Mouse (Mus musculus): Measurements from ENCODE around the gene Kyat1. TPM values are rescaled to one million over a fixed set of nuclear protein-coding genes. Genes with fewer than 3 reads are reported as not detected.
"Not testable (repeated sequence)": the region's sequence is repeated elsewhere in the genome, so short reads cannot be mapped to it uniquely, and the experiment has no call there.

Gene Kyat1
- total RNA-seq, 4 experiments from 2014 or later: 23.0 to 28.7 (median 26.8) TPM

DNA sequence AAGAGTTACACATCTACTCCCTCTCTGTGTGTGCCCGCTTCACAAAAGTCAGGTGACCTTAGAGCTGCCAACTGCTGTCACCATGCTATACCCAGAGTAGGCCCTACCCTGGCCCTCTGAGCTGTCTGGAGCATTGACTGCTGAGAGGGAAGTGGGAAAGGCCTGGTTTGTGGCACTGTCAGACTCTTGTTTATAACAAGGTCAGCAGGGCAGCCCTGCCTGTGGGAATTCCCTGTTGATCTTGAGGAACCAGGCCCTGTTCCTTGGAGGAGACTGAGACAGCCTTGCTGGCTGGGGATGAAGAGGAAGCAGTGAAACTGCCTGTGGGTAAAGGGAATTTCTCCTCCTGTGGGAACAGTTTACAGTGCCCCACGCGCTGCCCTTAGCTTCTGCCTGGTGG, 9.1 kb upstream of the Kyat1 start:
- no peak for DNase-seq (ENCODE audit: low spot score in 2 of 2)

DNA sequence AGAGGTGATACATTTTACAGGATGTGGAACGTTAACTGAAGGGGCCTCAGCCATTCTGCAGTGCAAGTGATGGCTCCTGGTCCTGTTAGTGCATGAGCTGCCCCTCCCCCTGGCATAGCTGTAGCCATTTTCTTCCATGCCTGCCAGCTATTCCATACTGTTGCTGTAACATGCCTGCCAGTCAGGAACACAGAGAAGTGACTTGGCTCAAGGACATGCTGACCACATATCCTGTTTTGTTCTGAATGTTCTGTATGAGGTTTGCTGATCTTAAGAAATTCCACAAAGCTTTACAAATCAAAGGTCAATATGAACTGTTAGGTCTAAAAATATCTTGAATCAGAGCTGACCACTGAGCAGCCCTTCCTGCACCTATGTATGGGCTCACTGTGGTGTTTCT, 7.3 kb upstream of the Kyat1 start:
- DNase-seq (ENCODE audit: low spot score in 2 of 2): no peak

DNA sequence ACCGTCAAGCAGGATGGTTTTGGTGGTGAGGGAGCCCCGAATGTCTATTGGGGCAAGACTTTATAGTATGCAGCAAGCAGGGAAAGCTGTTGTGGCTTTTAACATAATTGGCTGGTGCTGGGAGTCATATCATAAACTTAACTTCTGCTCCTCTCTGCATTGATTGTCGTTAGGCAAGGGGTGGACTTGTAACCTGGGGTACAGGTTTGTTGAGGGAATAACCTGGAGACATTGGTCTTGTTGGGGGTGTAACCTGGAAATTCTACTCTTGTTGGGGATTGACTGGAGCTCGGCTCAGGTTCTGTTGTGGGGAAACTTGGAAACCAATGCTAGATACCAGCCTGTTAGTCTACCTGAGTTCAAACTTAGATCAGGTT, 6.5 kb upstream of the Kyat1 start:
- DNase-seq (ENCODE audit: low spot score in 2 of 2): no peak

DNA sequence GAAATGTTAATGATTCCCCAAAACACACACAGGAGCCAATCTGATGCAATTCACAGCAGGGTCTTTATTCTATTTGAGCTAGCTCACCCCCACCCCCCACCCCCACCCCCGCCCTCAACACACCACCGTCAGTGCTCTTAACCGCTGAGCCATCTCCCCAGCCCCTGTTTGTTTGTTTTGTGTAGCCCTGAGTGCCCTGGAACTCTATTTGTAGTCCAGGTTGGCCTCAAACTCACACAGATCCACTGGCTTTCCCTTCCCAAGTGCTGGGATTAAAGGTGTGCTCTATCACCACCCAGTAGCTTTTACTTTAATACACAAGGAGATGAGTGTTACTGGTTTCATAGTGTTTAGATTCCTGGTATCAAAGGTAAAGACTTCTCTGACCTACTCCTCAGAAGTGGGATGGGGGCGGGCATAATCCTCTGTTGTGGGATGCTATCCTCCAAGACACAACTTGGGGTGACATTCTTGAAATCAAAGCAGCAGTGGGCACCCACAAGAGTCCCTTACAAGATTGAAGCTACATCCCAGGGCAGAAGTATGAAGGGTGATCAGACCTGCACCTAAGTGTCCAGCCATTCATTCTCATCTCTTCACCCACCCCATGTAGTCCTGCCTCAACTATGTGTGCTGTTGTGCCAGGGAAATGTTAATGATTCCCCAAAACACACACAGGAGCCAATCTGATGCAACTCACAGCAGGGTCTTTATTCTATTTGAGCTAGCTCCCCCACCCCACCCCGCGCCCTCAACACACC, 5.9 kb upstream of the Kyat1 start:
- no peak for DNase-seq (ENCODE audit: low spot score in 2 of 2)

DNA sequence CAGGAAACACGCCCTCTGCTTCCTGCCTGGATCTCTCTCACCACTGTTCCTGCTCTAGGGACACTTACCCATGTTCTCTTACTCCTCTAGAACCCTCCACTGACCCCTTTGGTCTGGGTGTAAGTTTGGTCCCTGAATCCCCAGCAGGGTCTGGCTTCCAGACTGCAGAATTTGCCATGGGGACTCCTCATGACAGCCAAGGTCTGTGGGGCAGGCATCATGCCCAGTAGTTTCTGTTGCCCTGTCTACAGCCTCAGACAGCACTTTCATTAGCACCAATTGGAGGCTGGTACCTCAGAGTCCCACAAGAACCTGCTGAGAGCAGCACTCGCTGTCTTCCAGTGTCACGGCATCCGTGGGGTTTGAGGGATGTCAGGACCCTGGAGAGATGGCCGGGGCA, 2.2 kb upstream of the Kyat1 start:
- no peak for DNase-seq (ENCODE audit: low spot score in 2 of 2)

DNA sequence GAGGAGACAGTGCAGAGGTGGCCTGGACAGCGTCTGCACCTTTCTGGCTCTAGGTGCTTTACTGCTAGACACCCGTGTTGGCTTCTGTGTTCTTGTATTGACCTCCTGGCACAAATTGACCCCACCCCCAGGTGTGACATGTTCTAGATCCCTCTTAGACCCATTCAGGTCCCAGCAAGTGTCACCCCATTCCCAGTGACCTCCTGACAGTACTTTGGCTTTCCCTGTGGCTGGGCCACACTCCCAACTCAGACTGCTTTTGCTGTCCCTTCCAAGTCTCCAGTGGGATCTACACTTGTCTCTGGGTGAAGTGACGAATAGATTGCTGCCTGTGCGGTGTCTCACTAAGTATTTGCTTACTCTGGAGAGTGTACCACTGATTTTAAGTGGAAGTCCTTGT, 1.8 kb upstream of the Kyat1 start:
- DNase-seq (ENCODE audit: low spot score in 2 of 2): no peak

DNA sequence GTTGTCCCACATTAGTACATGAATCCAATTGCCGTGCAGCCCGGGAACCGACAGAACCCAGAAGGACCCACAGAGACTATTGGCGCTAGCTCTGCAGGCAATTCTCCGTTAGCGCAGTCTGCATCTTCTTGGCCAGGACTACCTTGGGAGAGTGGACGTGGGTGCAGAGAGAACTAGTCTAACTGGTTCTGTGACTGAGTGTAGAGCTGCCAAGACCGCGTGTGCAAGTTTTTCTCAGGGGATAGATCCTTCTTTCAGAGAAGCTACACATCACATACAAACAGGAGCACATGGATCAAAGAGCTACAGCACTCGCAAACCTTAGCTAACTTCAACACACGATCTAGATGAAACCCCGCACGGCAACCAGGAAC, 405 bp downstream of the Kyat1 start:
- DNase-seq (ENCODE audit: low spot score in 2 of 2): no peak

DNA sequence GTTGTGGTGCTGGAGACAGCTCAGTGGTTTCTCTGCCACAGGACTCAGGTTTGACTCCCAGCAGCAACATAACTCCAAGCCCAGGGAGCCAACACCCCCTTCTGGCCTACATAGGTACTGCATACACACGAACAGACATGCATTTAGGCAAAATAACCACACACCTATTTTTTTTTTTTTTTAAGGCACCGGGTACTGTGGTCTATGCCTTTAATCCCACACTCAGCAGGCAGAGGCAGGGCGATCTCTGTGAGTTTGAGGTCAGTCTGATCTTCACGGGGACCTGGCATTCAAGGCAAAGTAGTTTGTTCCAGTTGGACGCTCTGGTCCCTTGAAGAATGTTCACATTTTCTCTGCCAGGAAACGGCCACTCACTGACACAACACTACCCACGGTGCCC, 2.2 kb downstream of the Kyat1 start:
- no peak for DNase-seq (ENCODE audit: low spot score in 2 of 2)

DNA sequence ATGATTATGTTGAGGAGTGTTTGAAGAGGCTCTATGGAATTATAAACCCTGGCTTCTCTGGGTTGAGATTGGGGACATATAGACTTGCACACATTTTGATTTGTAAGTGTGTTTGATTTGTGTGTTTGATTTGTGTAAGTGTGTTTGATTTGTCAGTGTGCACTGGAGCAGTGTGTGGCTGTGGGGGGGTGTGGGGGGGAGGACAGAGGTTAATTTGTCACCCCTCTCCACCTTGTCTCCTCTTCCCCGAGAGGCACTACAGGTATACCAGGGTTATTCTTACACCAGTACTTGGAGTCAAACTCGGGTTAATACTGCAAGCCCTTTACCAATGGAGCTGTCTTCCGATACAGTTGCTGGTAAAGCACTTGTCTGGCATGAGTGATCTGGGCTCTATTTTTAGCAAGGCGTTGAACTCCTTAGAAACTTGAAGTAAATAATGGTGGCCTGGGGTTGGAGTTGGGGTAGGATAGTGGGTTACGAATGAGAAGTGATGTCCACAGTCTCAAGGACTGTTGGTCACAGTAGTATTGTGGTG, 5.2 kb downstream of the Kyat1 start:
- no peak for DNase-seq (ENCODE audit: low spot score in 2 of 2)

DNA sequence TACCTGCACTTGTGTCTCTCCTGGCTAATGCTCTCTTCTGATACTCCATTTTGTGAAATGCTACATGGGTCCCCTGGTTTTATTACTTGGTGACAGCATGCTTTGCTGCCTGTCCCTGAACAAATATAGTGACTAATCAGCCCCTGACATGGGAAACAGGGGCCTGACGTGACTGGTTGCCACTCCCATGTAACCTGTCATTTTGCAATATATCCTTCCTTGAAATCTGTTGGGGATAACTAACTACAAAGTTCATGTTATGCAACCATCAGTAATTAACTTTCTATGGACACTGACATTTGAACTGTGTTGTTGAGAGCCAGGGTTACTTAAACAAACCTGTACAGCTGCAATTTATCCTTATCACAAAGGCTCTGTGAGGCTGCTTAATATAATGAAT, 5.7 kb downstream of the Kyat1 start:
- no peak for DNase-seq (ENCODE audit: low spot score in 2 of 2)

DNA sequence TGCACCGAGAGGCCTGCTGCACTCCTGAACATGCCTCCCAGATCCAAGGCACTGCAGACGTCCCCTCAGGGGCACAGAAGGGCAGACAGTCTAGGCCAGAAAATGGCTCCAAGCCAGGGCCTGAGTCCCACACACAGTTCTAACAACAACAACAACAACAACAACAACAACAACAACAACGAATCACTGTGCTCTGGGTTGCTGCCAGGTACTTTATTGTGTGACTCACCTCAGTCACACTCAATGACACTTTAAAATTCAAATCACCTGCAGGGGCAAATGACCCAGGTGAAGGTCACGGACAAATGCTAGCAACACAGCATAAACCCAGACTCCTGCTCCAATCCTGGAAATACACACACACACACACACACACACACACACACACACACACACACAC, 7.6 kb downstream of the Kyat1 start:
- no peak for DNase-seq (ENCODE audit: low spot score in 2 of 2)

DNA sequence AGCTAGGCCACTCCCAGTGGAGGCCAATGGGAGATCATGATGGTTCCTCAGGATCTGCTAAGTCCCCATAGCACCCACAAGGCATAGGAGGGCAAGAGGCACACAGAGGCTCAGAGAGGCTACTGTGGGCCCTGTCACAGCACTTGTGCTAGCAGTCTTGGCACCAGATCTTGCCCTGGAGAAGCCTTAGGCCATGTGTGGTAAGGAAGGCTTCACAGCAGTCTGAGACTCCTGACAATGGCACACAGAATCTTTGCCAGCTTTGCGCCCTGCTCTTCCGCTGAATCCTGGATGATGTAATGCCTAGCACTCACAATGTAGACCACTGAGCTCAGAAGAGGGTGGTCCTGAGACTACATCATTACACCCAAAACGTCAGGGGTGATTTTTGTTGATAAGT, 11.0 kb downstream of the Kyat1 start:
- no peak for DNase-seq (ENCODE audit: low spot score in 2 of 2)

DNA sequence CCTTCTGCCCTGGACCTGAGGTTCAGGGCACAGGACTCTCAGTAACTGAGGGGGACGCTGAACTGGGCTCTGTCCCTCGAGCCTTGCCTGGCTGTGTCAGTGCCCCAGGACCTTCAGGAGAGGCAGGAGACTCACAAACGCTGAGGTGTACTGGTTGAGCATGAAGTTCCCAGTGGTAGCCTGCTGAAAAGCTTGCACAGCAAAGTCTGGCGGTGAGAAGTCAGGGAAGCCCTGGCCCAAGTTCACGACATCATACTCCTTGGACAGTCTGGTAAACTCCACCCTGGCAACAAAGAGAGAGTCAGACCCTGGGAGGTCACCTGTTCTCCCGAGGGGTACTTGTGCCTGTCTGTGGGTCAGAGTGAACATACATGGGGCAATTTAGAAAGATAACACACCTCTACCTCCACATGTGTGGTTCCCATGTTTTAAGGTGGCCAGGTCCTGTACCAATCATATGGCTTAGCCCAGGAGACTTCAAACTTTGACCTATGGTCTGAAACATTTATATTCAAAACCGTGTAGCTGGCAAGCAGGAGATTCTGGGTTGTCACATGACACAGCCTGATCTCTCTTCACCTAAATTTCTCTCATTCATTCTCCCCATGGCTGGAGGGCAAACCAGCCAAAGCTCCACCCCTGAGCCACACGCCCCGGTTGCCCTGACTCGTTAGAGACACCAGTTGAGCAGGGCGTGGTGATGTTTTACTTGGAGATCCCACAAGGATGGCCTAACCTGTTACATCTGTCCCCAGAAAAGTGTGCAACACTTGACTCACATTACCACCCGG, 13.7 kb downstream of the Kyat1 start:
- DNase-seq (ENCODE audit: low spot score in 2 of 2): no peak

DNA sequence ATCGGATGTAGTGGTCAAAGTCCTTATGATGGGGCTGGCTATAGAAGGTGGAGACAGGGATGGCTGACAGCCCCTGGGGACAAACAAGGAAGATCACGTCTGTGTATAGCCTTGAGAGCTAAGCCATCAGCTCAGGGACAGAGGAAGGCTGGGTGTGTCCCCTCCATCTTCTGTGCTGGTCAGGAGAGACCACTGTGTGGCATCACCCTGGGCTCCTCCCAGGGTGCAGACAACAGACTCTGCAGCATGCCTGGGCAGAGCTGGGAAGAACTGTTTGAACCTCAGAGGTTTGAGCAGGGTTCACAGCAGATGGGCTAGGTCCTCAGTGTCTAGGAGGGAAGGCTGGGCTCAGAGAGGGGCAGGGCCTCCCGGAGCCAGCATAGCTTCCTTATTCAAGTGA, 20.0 kb downstream of the Kyat1 start:
- DNase-seq (ENCODE audit: low spot score in 2 of 2): no peak

DNA sequence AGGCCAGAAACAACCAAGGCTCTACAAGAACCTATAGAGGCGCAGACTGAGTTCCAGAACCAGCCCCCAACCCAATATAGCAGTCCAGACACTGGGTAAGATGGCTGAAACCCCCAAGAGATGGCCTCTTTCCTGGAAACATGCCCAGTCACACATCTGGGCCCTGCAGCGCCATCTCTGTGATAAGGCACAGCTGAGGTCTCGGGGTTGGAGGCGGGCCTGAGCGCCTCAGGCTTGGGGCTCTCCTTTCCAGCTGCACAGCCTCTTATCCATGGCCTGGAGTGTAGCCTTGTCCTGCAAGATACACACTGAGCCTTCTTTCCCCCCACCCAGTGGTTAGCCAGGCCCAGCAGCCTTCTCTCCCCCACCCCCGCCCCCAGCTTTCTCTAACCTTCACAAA, 20.4 kb downstream of the Kyat1 start:
- no peak for DNase-seq (ENCODE audit: low spot score in 2 of 2)

DNA sequence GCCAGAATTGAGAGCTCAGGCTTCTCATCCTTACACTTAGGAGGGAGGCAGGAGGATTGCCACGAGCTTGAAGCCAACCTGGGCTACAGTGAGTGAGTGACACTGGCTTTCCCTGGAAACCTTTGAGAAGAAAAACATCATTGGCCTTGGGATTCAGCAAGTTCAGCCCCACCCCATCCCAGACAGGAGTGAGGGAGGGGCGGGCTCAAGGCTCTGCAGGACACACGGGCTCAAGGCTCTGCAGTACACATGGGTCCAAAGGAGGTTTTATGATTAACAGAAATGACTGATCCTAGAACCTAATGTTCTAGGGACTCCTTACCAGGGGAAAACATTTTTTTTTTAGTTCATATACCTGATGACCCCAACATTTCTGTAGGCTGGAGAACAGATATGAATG, 21.9 kb downstream of the Kyat1 start:
- DNase-seq (ENCODE audit: low spot score in 2 of 2): no peak

DNA sequence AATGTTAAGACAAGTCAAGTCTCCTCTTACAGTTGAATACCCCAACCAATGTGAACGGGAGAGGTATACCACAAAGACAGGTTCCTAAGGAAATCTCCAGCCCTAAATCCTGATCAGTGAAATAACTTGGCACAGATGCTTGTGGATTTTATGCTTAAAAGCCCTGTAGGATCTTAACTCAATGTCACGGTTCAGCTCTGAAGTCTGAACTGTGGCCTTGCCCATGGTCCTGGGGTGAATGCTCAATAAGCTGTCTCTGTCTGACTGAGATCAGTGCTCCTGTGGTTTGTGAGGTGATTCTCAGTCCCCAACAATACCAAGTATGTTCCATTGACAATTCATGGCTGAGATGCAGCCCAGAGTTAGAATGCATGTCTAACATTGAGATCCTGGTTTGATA, 23.2 kb downstream of the Kyat1 start:
- DNase-seq (ENCODE audit: low spot score in 2 of 2): no peak

DNA sequence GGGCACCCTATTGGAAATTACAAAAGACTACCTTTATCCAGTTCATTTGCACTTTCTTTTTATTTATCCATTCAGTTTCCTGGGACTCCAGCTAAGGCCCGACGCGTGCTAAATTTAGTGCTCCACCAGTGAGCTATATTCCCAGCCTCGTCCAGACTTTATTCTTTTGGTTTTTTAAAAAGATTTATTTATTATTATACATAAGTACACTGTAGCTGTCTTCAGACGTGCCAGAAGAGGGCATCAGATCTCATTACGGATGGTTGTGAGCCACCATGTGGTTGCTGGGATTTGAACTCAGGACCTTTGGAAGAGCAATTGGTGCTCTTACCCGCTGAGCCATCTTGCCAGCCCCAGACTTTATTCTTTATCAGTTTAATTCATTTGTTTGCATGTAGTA, 26.9 kb downstream of the Kyat1 start:
- not testable (repeated sequence) for DNase-seq (ENCODE audit: low spot score in 2 of 2)

DNA sequence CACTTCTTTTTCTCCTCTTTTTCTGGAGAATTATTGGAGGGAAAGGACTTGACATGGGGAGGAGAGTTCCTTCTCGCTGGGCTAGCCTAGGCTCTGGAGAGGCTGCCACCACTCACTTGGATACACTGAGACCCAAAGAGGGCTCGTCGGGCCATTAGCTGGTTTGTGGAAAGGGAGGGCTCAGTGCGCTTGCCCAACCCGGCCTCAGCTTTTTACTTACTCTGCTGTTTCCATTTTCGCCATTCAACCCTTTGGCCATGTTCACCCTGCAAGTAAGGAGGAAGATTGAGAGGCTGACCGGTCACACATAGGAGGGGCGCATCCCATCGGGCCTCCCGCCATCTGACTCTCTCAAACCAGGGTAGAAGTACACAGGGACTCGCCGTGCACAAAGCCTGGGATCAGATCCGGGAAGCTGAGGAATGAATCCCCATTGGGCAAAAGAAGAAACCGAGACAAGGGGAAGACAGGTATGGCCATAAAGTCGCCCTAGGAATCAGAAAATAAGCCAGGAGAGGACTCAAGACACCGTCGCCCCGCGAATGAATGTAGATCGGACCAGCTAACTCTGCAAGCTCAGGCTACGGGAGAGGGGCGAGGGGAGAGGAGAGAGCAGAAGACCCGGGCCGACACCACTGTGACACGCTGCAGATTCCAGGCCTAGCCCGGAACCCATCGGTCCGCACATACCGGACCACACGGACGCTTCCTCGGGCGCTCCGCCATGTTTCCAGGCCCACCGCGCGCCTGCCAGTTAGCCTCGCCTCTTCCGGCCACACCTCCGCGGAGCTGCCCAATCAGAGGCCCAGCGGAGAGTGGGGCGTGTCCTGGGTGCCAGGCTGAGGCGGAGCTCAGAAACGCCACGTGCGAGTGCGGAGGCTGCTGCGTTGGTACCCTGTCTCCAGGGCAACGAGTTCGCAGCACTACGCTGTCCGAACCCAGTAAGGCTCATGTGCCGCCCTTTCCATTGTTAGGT, 27.7 kb downstream of the Kyat1 start, which contains the start of gene Spout1:
Spout1 (minus strand) TSS at position 760 of the 976 bp plus-strand sequence.
- peak; percentile 91 to 93 for DNase-seq (ENCODE audit: low spot score in 2 of 2)

DNA sequence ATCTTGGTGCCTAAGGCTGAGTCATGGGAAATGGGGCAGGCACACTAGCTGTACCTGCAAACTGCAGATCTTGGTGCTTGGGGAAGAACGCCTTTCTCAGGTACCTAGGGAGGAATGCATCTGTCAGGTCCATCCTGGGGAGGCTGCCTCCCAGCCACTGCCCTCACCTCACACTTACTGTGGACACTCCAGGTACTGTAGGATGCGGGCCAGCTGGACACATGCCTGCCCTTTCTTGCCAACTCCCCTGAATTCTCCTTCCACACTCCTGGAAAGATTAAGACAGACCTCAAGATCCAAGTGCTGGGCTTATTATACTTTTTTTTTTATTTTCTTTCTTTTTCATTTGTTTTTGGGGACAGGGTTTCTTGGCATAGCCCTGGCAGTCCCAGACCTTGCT, 29.1 kb downstream of the Kyat1 start:
- DNase-seq (ENCODE audit: low spot score in 2 of 2): no peak

DNA sequence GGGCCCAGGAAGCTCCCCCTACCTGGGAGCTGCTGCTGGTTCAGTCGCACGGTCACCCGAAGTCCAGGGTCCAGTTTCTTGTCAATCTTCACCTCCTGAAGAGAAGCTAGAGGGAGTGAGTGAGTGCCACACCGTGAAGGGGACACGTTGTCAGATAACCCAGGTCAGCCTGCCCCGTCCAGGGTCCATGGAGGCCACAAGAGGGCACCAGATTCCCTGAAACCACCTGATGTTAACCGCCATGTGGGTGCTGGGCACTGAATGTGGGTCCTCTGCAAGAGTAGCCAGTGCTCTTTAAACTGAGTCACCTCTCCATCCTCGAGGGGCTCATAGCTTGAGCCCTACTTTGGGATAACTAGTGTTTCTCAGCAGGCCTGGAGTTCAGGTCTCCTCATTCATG, 29.8 kb downstream of the Kyat1 start:
- no peak for DNase-seq (ENCODE audit: low spot score in 2 of 2)

All from gastrocnemius, adult 8-10 months (tissue).